Mouse (Mus musculus) erythroblast, embryonic 14.5 days (primary cell): Measurements from ENCODE around the gene Faxc.

Source experiments
- GATA1 ChIP-seq: IDR thresholded peaks from 2 replicates; pipeline ENCODE4 v1.6.1; 2012; ENCODE audit warnings: low read length, inconsistent platforms, mixed read lengths
- TAL1 ChIP-seq: IDR thresholded peaks from 3 replicates; pipeline ENCODE4 v1.6.1; 2012; ENCODE audit warnings: low read length, inconsistent platforms, mixed read lengths

DNA sequence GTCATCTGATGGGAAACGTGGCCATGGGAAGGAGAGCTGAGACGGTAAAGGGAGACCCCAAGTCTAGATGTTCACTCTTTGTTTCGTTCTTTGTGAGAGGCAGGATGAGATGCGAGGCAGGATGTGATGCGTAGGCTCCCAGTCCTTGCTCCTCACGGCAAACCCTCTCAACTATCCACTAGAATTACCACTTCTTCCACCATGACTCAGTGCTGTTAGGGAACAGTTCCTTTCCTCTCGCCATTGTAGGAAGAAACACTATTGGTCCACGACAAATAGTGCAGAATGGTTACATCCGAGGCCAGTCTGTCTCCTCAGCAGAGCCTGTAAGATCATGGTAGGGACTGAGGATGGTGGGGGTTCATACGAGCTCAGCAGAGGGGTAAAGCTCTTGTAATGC lies 56.3 kb downstream of the Faxc start:
- TF ChIP-seq GATA1: no peak
- TF ChIP-seq TAL1: no peak
